Mouse (Mus musculus): ENCODE data around the gene Eif4ebp2. TPM values are rescaled to one million over a fixed set of nuclear protein-coding genes. Genes with fewer than 3 reads are reported as not detected.

Eif4ebp2 gene
- total RNA-seq, 1 experiment from 2014 or later, result 114 TPM

DNA sequence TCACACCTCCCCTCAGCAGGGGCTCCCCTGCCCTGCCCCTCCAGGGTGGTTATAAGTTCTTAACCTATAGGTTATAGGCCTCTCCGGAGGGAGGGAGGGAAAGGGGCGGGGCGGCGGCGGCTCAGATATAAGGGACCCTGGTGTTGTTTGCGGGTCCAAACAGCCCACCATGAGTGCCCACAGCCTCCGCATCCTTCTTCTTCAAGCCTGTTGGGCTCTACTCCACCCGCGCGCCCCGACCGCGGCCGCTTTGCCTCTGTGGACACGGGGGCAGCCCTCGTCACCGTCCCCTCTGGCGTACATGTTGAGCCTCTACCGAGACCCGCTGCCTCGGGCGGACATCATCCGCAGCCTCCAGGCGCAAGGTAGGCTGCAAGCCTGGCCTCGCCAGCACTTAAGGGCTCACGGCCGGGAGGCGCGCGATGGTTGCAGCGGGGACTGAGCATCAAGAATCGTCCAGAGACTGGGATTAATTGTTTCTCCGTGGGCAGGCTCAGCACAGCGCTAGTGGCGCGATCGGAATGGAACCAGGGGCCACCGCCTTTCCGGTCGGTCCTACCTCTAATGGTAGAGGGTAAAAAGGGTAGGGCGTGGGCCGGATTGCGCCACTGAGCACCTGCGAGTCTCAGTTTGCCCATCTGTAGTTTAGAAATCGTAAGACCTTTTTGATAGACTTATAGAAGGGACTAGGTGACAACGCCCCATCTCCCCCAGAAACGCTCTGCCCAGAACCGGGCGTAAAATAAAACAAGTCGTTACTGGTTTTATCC, 34.1 kb downstream of the Eif4ebp2 start:
- no peak for DNase-seq

DNA sequence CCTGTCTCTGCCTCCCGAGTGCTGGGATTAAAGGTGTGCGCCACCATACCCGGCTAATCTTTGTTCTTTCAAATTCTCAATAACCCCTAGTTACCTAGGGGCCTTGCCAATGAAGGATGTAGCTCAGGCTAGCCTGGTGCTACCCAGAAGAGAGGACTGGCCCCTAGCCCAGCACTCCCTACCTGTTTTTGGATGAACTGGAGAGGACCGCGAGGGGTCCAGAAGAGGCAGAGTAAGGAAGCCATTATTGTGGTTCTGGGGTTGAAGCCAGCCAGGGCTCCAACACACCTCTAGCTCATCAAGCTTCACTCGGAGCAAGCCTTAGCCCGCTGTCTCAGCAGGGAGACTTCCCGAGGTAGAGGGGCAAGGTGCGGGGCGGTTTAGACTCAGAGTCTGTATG, 34.8 kb downstream of the Eif4ebp2 start, which contains the start of gene Nodal:
Gene Nodal (plus strand): TSS at position 301 of the 400 bp plus-strand sequence.
- no peak for DNase-seq

DNA sequence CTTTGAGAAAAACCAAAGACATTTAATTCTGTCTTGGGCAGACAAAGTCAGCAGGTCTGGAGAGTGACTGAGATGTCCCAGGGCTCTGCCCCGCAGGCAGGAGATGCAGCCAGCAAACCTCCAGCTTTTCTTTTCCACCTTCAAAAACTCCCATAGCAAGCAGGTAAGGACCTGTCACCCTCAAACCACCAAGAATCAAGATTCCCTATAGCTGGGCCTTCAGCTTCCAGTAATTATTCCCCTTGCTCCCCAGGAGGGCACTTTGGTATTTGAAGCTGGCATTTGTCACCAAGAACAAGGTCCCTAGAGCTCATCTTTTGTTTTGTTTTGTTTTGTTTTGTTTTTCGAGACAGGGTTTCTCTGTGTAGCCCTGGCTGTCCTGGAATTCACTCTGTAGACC, 35.4 kb downstream of the Eif4ebp2 start:
- no peak for DNase-seq

DNA sequence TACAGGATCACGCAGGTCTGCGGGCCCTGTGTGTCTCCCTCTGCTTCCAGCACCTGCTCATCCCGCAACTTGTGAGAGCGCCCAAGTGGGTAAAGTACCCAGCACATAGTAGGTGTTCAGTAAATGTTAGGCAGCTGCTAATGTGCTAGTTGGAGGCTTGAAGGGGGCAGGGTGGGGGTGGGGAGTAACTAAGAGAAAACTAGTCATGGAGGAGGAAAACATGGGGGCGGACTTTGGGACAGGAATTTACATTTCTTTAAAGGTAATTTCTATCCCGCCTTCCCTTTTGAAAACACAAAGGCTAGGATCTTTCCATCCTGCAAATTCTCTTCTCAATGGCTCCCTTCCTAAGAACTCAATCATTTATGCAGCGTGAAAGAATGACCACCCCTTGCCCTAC, 35.9 kb downstream of the Eif4ebp2 start:
- DNase-seq, result no peak

DNA sequence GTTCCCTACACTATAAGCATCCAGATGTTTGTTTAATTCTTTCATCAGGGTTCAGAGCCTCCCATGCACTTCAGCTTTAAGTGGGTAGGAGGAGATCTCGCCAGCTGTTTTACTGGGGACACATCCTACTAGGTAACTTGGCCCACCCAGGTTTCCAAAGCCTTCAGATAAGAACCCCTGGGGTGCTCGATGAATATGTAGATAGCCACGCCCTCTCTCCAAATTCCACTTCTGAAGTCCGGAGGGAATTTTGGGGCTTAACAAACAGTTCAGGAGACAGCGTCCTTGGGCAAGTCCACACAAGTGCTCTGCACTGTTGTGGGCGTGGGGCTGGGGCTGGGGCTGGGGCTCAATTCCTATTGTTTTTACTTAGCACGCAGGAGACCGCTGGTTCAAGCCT, 36.6 kb downstream of the Eif4ebp2 start:
- DNase-seq, result no peak

DNA sequence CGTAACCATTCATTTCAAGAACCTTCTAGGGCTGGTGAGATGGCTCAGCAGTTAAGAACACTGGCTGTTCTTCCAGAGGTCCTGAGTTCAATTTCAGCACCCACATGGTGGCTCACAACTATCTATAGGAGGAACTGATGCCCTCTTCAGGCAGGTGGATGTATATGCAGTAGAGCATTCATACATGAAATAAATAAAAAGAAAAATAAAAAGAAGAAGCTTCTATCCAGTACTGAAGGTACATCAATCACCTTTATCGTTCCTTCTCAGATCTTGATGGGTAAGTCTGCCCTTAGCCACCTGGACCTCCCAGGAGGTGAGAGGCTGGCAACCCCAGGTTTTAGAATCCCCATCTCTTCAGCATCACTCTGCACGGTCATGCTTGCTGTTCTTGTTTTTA, 37.2 kb downstream of the Eif4ebp2 start:
- DNase-seq, result no peak

DNA sequence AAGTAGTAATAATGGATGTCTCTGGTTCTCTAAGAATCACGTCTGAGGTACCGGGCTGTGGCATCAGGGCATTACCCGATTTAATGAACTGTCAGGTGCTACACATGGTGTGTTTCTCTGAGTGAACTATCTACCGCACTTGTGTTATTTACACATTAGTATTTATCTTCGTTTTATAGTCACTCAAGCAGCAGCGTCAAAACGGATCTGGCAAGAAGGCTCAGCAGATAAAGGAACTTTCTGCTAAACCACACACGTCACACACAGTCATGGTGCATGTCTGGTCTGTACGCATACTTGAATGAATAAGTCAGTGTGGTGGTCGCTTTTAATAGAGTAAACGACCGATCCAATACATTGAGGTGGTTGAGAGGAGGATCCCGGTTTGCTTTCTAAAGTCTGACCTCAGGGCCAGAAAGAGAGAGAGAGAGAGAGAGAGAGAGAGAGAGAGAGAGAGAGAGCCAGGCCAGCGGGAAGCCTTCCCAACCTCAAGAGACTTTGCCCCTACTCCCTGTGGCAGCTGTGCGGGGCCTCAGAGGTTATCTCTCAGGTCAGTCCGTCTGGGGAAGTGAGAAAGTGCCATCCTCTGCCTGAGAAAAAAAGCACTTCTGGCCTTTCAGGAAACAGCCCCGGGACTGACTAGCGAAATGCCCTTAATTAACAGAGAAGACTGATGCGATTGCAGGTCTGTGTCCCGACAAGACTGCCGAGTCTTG, 39.4 kb downstream of the Eif4ebp2 start:
- no peak for DNase-seq

DNA sequence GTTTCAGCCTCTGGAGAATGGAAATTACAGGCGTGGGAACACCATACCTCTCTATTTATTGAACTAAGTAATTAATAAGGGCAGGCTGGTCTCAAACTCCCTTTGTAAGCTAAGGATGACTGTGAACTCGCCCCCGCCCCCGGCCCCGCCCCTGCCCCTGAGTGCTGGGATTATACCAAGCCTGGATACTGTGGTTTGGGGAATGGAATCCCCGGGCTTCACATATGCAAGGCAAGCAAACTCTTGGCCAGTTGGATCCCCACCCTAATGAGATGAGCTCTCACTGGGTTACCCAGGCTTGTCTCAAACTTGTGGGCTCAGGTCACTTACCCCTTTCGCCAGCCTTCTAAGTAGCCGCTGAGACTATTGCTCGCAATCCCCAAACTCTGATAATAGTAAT, 42.3 kb downstream of the Eif4ebp2 start:
- DNase-seq, result no peak

DNA sequence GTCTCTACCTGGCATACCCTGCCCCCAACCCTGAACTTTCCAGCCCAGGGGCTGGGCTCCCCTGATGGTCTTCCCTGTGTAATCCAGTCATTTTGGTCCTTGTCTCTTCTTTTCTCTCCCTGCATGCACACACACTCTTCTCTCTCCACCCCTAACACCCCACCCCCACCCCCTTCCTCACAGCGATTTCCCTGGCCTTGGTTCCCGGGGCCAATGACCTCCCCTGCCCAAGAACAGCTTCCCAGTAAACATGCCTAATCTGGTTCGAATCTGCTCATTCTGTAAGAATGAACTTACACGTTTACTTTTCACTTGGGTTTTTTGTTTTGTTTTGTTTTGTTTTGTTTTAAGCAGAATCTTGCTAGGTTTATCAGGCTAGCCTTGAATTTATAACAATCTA, 42.7 kb downstream of the Eif4ebp2 start:
- no peak for DNase-seq

DNA sequence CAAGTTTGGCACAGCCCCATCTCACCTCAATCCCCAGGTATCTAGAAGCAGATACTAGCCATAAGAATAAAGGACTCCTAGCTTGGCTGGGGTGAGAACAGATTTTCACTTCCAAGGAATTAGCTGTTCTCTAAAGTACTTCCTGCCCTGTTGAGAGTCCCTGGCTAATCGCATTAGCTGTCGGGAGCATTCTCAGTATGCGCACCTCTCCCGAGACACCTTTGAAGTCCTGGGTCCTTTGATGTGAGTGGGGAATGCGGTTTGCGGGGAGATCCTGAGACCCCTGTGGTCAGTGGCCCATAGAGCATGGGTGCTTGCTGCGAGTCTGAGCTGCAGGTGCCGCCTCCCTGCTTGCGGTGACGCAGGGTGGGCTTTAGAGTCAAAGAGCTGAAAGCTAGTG, 46.5 kb downstream of the Eif4ebp2 start:
- DNase-seq, result no peak

DNA sequence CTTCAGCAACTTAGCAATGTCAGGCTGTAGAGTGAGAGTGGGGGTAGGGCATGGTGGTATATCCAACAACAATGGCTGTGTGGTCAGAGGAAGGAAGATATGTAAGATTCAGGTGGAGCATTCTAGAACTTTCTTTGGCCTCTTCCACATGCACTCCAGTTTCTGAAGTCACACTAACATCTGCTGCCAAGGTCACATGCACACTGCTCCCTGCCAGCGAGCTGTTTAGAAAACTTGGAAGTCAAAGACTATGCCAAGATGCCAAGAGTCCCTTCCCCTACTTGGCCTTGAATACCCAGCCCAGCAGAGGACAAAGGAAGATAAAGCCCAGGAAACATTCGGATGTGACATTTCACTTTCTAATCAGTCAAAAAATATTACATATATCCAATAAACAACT, 49.5 kb downstream of the Eif4ebp2 start:
- DNase-seq, result peak; percentile 64

DNA sequence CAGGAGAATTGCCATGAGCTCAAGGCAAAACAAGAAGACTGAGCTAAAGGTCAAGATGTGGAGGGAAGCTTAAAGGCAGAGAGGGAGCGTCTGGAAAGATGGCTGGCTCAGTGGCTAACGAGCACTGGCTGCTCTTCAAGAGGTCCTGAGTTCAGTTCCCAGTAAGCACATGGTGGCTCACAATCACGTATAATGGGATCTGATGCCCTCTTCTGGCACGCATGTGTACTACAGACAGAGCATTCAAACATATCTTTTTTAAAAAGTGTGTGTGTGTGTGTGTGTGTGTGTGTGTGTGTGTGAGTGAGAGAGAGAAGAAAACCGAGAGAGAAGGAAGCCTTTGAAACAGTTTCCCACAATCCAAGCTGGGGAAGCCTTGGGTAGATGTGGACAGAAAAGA, 50.0 kb downstream of the Eif4ebp2 start:
- no peak for DNase-seq

DNA sequence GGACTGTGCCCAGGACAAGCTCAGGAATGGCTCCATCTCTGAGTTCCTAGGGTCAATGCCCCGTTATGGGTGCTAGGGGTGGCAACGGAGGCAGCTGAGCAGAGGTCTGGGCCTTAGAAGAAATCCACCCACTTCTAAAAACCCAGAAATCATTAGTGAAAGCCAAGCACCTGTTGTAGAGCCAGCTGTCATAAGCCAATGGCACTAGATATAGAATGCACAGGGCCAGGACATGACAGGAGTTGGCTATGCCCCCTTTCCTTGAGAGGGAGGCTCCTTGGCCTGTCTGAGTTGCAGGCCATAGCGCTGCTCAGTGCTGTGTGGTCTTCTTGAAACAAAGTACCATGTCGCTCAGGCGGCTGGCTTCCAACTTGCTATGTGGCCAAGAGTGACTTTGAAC, 52.1 kb downstream of the Eif4ebp2 start:
- DNase-seq, result no peak

DNA sequence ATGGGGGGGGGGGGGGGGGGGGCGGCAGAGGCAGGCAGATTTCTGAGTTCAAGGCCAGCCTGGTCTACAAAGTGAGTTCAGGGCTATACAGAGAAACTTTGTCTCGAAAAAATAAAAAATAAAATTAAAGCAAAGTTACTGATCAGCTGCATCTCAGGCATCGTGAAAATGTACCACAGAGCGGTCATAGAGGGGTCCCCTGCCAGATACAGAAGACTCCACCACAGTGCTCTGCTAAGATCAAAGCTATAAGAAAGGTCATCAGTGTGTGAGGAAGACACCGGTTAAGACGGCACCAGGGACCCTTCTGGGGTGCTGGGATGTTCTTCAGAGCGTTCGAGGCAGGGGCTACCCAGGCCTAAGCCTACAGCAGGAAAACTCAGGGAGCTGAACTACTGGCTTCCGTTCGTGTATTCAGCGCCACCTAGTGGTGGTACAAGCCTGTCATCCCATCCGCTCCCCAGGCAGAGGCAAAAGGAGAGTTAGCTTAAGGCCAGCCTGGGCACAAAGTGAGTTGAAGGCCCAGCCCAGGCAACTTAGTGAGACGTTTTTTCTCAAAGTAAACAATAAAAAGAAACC, 53.2 kb downstream of the Eif4ebp2 start:
- peak; percentile 83 for DNase-seq

DNA sequence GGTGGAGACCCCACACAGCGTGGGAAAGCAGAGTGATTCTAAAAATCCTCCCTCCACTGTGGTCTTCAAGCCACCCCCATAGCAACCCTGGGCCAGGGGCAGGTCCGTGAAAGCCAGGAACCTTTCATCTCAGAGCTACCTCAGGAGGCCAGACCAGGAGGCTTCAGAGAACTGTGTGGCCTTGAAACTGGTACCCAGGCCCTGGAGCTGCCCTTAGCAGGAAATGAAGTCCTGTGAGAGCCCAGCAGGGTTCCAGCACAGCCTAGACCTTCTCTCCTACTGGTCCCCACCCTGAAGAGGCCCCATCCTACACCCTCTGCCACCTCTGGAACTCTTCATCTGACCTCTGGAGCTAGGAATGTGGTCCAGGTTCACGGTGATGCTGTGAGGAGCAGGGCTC, 54.3 kb downstream of the Eif4ebp2 start:
- no peak for DNase-seq

DNA sequence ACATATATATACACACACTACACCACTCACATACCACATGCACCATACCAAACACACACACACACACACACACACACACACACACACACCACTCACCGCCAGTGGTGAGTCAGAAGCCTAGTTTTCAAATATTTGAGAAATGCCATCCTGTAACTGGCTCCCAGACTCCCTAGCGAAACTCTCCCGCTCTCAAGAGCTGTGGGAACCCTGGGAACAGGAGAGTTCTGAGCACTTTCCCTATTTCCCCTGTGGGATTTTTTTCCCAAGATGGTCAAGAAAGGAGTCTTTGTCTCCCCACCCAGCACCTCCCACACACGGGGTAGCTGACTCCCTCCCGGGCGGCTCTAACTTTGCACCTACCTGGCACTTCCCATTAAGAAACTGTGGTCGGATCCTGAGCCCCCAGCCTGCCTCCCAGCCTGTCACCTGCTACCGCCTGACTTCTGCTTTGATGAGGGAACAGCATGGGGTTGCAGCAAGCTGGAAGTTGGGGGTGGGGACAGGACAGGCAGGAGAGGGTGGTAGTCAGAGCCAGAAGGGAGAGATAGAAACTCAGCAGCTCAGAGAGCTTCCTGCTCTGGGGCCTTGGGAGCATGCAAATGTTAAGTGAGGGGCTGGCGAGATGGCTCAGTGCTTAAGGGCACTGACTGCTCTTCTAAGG, 57.9 kb downstream of the Eif4ebp2 start:
- DNase-seq, result peak; percentile 62

DNA sequence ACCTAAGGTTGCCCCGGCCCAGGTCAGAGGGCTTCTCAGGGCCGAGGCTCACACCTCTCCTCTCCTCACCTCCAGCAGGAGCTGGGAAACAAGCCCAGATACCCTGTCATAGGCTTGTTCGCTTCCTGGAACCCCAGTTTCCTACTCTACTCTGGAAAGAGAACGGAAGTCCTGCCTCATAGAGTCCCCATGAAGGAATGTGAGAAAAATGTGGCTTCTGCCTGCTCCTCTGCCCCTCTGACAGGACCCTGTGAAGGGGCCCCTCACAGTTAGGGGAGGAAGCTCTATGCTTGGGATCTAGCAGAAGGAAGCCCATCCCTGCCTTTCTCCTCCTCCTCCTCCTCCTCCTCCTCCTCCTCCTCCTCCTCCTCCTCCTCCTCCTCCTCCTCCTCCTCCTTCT, 59.9 kb downstream of the Eif4ebp2 start:
- DNase-seq, result no peak

DNA sequence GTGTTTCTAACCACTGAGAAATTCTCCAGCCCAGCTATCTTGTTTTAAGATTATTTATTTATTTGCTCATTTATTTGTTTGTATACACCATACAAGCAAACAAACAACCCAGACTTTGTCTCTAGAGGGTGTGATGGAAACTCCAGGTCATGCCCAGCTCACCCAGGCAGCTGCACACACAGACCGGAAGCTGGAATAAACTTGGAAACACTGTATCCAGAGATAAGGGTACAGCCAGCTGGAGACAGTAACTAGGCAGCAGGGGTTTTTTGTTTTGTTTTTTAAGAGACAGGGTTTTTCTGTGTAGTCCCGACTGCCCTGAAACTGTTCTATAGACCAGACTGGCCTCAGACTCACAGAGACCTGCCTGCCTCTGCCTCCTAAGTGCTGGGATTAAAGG, 62.3 kb downstream of the Eif4ebp2 start:
- no peak for DNase-seq

DNA sequence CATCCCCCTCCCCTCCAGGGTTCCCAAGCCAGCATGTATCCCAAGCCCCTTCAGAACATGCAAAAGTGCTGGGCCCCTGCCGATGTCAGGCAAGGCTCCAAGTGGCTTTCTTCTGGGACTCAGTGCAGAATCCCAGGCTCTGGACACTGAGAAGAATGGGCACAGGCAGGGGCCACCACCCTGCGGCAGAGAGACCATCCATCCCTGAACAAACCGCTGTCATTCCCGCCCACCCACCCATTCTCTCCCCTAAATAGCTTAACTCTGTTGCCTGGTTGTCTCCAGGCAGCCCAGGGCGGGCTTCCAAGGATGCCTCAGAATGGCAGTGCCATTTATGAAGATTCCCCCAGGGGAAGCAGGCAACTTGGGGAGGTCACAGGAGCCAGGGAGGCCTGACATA, 63.4 kb downstream of the Eif4ebp2 start:
- DNase-seq, result no peak

DNA sequence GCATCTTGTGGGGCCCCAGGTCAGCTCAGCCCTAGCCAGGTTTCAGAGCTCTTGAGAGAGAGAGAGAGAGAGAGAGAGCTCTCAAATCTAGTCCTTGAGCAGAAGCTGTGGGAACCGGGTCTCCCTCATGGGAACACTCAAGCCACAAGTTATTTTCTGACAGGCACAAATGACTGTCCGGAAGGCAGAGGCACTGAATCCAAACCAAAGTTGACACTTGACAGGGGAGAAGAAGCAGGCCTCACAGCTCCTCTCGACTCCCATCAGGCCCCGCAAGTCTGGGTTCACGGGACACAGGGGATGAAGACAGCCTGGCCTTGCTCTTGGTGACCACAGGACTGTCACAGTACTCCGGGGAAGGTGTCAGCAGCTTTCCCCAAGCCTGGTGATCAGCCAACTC, 66.2 kb downstream of the Eif4ebp2 start:
- no peak for DNase-seq

DNA sequence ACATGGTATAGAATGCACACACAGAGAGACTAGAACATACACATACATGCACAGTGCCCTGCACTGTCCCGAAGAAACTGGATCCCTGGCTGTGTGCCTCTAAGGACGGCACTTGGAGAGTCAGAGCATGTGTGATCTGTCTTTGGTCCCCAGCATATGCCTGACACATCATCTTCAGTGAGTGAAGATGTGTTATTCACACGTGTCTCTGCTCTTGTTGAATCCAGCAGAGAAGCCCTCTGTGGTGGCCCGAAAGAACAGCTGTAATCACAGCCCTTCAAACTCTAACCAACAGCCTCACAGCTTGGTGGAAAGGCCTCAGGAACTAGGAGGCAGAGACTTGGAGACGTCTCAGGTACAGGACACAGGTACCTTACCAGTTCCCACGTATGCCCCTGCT, 67.3 kb downstream of the Eif4ebp2 start:
- no peak for DNase-seq

DNA sequence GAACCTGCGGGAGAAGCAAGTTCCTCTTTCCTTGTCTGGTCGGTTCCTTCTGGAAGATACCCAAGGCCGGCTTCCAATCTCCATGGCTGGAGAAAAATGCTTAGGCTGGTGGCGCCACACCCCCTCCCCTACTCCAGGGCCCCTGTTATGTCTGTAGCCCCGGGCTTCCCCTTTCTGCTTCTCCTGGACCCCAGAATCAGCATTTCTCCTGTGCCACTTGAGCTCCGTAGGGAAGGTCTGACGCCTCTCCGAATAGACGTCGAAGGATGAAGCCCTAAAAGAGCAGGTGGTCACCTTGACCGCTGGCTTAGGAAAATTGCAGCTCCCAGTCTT, 68.8 kb downstream of the Eif4ebp2 start:
- DNase-seq, result no peak

DNA sequence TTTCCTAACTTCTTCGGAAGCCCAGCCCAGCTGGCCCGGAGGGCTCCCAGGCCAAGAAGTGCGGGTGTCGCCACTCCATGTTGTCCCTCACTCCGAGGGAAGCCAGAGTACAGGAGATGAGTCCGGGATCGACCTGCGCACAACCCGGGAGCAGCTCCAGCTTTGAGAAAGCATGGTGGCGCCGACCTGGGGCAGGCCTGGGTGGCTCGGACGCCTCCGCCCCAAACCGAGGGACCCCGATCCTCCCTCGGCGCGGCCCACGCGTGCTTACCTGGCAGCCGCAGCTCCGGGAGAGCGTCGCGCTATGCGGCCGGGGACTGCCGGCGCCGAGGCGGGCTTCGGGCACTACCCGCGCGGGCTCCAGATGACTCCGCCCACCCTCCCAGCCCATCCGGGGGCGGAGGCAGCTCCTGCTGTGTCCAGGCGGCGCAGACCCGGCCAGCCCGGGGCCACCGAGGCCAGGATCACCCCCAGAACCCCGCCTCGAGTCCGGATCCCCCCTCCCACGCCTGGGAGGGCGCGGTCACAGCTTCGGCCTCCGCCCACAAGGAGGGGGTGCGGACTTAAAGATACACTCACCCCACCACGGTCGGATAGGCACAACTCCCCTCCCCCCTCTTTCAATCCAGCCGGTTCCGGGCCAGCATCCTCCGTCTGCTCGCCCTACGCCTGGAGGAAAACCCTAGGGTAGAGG, 69.3 kb downstream of the Eif4ebp2 start, which contains the start of gene Pald1:
Gene Pald1 (minus strand): TSS at position 510 of the 694 bp plus-strand sequence.
- peak; percentile 89 for DNase-seq

Data from adrenal gland, postnatal 14 days (tissue).